Mouse (Mus musculus) liver, embryonic 12.5 days (tissue): ENCODE measurements around the gene Rnase12. TPM values are rescaled to one million over a fixed set of nuclear protein-coding genes. Genes with fewer than 3 reads are reported as not detected.

Source experiments
- ATAC-seq: fragments of 200-750 bp; cut with Nextera tagmentation; 2 replicates; pipeline ENCODE4 v1.8.0; 2017; ENCODE audit warnings: moderate number of reproducible peaks, mild to moderate bottlenecking, moderate library complexity
- H3K27ac ChIP-seq: fragments of 300-500 bp; sonication (generic); 2 replicates; pipeline ENCODE4 v1.5.1; 2016; ENCODE audit warnings: mild to moderate bottlenecking
- H3K27me3 ChIP-seq: fragments of 300-500 bp; sonication (generic); replicated peaks from 2 replicates; pipeline ENCODE4 v1.6.1; 2016; ENCODE audit warnings: mild to moderate bottlenecking, moderate library complexity
- H3K36me3 ChIP-seq: fragments of 300-500 bp; sonication (generic); 2 replicates; pipeline ENCODE4 v1.6.1; 2016; ENCODE audit warnings: mild to moderate bottlenecking, moderate library complexity
- H3K4me1 ChIP-seq: fragments of 300-500 bp; sonication (generic); 2 replicates; pipeline ENCODE4 v1.6.1; 2016
- H3K4me2 ChIP-seq: fragments of 300-500 bp; sonication (generic); 2 replicates; pipeline ENCODE4 v1.6.1; 2016; ENCODE audit warnings: mild to moderate bottlenecking, moderate library complexity
- H3K4me3 ChIP-seq: fragments of 300-500 bp; sonication (generic); 2 replicates; pipeline ENCODE4 v1.5.1; 2016; ENCODE audit warnings: mild to moderate bottlenecking, moderate library complexity
- H3K9ac ChIP-seq: fragments of 300-500 bp; sonication (generic); 2 replicates; pipeline ENCODE4 v1.6.1; 2016; ENCODE audit warnings: mild to moderate bottlenecking, moderate library complexity
- H3K9me3 ChIP-seq: fragments of 300-500 bp; sonication (generic); replicated peaks from 2 replicates; pipeline ENCODE4 v1.6.1; 2016; ENCODE audit warnings: mild to moderate bottlenecking, moderate library complexity
- WGBS: fragments of 180-500 bp; shearing (Covaris S2); methylation state at CpG from one replicate; pipeline ENCODE4 v1.1.7; 2016; ENCODE audit not compliant: insufficient replicate concordance; 5-methylcytosine and 5-hydroxymethylcytosine counted together
- polyA plus RNA-seq: library from polyadenylated mRNA; unstranded; fragments of >200 nt; fragmentation: Nextera tagmentation; extraction: Ambion mirVana; gene quantifications from 2 replicates; pipeline ENCODE4 v1.2.1, GENCODE M21; 2016

Rnase12 gene
- polyA plus RNA-seq, 1 experiment from 2014 or later: 1.4 TPM

GRCm38 (mm10) chr14:51007152-51007801, 50.2 kb downstream of the Rnase12 start, which contains the start of gene Rnase10:
Gene Rnase10 (plus strand): TSS chr14:51007751.
- H3K4me1 ChIP-seq: no peaks in the 10 kb centered on the region

More at GRCm38 (mm10) chr14:51007152-51007801, 50.2 kb downstream of the Rnase12 start, which contains the start of gene Rnase10:
- H3K9ac ChIP-seq: no peak within 1 kb of the TSS
- H3K36me3 ChIP-seq: no peaks in the 10 kb centered on the region
- no peak for ATAC-seq
- no peaks in the 10 kb centered on the region for H3K27me3 ChIP-seq
- H3K9me3 ChIP-seq: no peaks in the 10 kb centered on the region
- 63% methylated on average over 8 of the region's 8 CpGs for WGBS
- no peak within 1 kb of the TSS for H3K27ac ChIP-seq
- no peak within 1 kb of the TSS for H3K4me2 ChIP-seq
- no peak within 1 kb of the TSS for H3K4me3 ChIP-seq

Other genes starting within 250 kb of the Rnase12 start
- not detected in 2 replicates for gene Ccnb1ip1, start 249.9 kb downstream of the Rnase12 start, polyA plus RNA-seq
- gene Parp2, start 249.8 kb downstream of the Rnase12 start, polyA plus RNA-seq: 44.8 and 45.8 TPM in 2 replicates
- 2.2 and 3.2 TPM in 2 replicates for gene Tep1, start 187.1 kb downstream of the Rnase12 start, polyA plus RNA-seq
- gene Klhl33, start 160.2 kb downstream of the Rnase12 start, polyA plus RNA-seq: 0.13 and 0.28 TPM in 2 replicates
- gene Osgep, start 132.8 kb downstream of the Rnase12 start, polyA plus RNA-seq: 69.7 and 74.0 TPM in 2 replicates
- 144 and 147 TPM in 2 replicates for gene Apex1, start 132.7 kb downstream of the Rnase12 start, polyA plus RNA-seq
- 26.1 and 30.6 TPM in 2 replicates for gene Pip4p1, start 126.8 kb downstream of the Rnase12 start, polyA plus RNA-seq
- 75.0 and 76.1 TPM in 2 replicates for gene Pnp, start 126.6 kb downstream of the Rnase12 start, polyA plus RNA-seq
- gene Gm49342, start 113.1 kb downstream of the Rnase12 start, polyA plus RNA-seq: not detected in 2 replicates
- gene Pnp2, start 101.7 kb downstream of the Rnase12 start, polyA plus RNA-seq: 4.0 and 4.3 TPM in 2 replicates
- gene Rnase10, start 49.9 kb downstream of the Rnase12 start, polyA plus RNA-seq: 0.07 TPM in 1 of 2 replicates, not detected in the other
- gene Rnase9, start 15.8 kb downstream of the Rnase12 start, polyA plus RNA-seq: not detected in 2 replicates
- not detected in 2 replicates for gene Rnase11, start 7.5 kb downstream of the Rnase12 start, polyA plus RNA-seq
- not detected in 2 replicates for gene Olfr750, start 16.8 kb upstream of the Rnase12 start, polyA plus RNA-seq
- gene Rnase4, start 33.4 kb upstream of the Rnase12 start, polyA plus RNA-seq: 10.0 and 10.4 TPM in 2 replicates
- 2.6 and 3.5 TPM in 2 replicates for gene Ang, start 33.5 kb upstream of the Rnase12 start, polyA plus RNA-seq
- not detected in 2 replicates for gene Eddm3b, start 56.8 kb upstream of the Rnase12 start, polyA plus RNA-seq
- 2.3 and 4.0 TPM in 2 replicates for gene Rnase6, start 66.2 kb upstream of the Rnase12 start, polyA plus RNA-seq
- not detected in 2 replicates for gene Rnase1, start 89.1 kb upstream of the Rnase12 start, polyA plus RNA-seq
- gene Rnase2b, start 104.6 kb upstream of the Rnase12 start, polyA plus RNA-seq: not detected in 2 replicates
- gene Ang2, start 141.5 kb upstream of the Rnase12 start, polyA plus RNA-seq: not detected in 2 replicates
- gene Ear14, start 145.7 kb upstream of the Rnase12 start, polyA plus RNA-seq: not detected in 2 replicates
- not detected in 2 replicates for gene Rnase2a, start 198.5 kb upstream of the Rnase12 start, polyA plus RNA-seq